Mouse (Mus musculus) small intestine, adult 2 months (tissue): Measurements from ENCODE around the gene Foxf1. TPM values are rescaled to one million over a fixed set of nuclear protein-coding genes. Genes with fewer than 3 reads are reported as not detected.

Experiments used
- H3K27ac ChIP-seq: fragments of 200-500 bp; 2 replicates; pipeline ENCODE4 v1.5.1; 2012; ENCODE audit warnings: low read depth, low read length, control low read depth, inconsistent platforms; ENCODE audit not compliant: insufficient read depth
- H3K27me3 ChIP-seq: fragments of 200-500 bp; 2 replicates; pipeline ENCODE4 v1.6.1; 2012; ENCODE audit warnings: mild to moderate bottlenecking, moderate library complexity, low read length, inconsistent platforms; ENCODE audit not compliant: control insufficient read depth, insufficient read depth
- H3K36me3 ChIP-seq: fragments of 200-500 bp; 2 replicates; pipeline ENCODE4 v1.6.1; 2012; ENCODE audit warnings: mild to moderate bottlenecking, low read length, control low read depth, inconsistent platforms; ENCODE audit not compliant: control insufficient read depth, insufficient read depth
- H3K4me1 ChIP-seq: fragments of 200-500 bp; 2 replicates; pipeline ENCODE4 v1.6.1; 2012; ENCODE audit warnings: low read length, inconsistent platforms, mixed read lengths; ENCODE audit not compliant: control insufficient read depth, insufficient read depth, insufficient read length
- H3K4me3 ChIP-seq: fragments of 200-500 bp; 2 replicates; pipeline ENCODE4 v1.5.1; 2012; ENCODE audit warnings: low read depth, mild to moderate bottlenecking, control low read depth, inconsistent platforms, low read length, moderate library complexity
- CTCF ChIP-seq: fragments of 200-500 bp; IDR thresholded peaks from 2 replicates; pipeline ENCODE4 v1.5.1; 2012; ENCODE audit warnings: low read depth, mild to moderate bottlenecking, control low read depth, inconsistent platforms, low read length, moderate library complexity, mixed read lengths; ENCODE audit not compliant: insufficient replicate concordance, insufficient read length; ENCODE audit errors: extremely low read depth
- POLR2A ChIP-seq: fragments of 200-500 bp; IDR thresholded peaks from 2 replicates; pipeline ENCODE4 v1.6.1; 2012; ENCODE audit warnings: low read depth, mild to moderate bottlenecking, control low read depth, inconsistent platforms, low read length, moderate library complexity
- WGBS: fragments of 180-500 bp; shearing (Covaris S2); methylation state at CpG from one replicate; pipeline ENCODE4 v1.1.7; 2018; 5-methylcytosine and 5-hydroxymethylcytosine counted together
- polyA plus RNA-seq: library from polyadenylated mRNA; depleted of rRNA; stranded (reverse); fragments of >200 nt; gene quantifications from 2 replicates; pipeline ENCODE4 v1.2.3, GENCODE M21; 2012

The Foxf1 gene
- polyA plus RNA-seq, 1 experiment, result 49.6 TPM

DNA sequence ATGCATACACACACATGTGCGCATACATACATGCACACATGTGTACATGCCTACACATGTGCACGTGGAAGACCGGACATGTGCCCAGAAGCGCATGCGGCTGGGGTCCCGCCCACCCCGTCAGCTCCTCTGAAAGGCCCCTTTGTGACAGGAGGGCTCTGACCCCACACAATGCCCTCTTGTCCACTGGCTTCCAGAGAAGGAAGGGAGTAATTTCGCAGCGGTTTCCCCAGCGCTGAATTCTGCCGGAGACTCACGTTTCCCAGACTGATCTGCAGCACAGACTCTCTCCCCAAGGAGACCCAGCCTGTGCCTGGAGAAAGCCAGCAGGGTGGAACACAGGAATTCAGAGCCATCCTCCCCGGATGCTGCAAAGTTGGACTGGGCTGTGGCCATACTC is 20.5 kb upstream of the Foxf1 start:
- no peaks in the 10 kb centered on the region for H3K36me3 ChIP-seq
- TF ChIP-seq CTCF, result no peak
- no peak for TF ChIP-seq POLR2A
- 73% methylated on average over 13 of the region's 13 CpGs for WGBS
- H3K4me1 ChIP-seq, result no peaks in the 10 kb centered on the region
- no peak overlapping the region for H3K27ac ChIP-seq
- no peaks in the 10 kb centered on the region for H3K27me3 ChIP-seq
- no peak overlapping the region for H3K4me3 ChIP-seq

DNA sequence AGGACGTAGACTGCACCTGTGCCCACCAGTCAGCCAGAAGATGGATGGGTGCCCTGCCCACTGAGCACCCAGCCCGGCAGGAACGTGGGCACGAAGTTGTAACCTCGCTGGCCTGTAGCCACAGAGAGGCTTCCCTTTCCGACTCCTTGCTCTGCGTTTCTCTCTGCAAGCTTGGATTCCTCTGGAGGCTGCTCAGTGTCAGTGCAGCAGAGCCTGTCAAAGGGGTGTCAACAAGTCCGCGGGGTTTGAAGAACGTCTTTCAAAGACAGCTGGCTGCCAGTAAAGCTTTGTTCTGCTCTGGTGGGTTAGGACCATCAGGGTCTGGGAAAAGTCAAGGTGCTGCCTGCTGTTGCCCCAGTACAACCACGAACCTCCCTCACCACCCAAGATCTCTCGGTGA is 12.7 kb upstream of the Foxf1 start:
- WGBS, result 11% methylated on average over 12 of the region's 12 CpGs
- Histone ChIP-seq H3K27me3 (peaks cover 33% of the 10 kb centered on the region), H3K27ac (peak overlapping the region; percentile 12), H3K4me1 (no peaks in the 10 kb centered on the region; the same call in 1 of the 2 replicates), H3K4me3 (no peak overlapping the region), H3K36me3 (no peaks in the 10 kb centered on the region)
- TF ChIP-seq POLR2A, result no peak
- no peak for TF ChIP-seq CTCF

DNA sequence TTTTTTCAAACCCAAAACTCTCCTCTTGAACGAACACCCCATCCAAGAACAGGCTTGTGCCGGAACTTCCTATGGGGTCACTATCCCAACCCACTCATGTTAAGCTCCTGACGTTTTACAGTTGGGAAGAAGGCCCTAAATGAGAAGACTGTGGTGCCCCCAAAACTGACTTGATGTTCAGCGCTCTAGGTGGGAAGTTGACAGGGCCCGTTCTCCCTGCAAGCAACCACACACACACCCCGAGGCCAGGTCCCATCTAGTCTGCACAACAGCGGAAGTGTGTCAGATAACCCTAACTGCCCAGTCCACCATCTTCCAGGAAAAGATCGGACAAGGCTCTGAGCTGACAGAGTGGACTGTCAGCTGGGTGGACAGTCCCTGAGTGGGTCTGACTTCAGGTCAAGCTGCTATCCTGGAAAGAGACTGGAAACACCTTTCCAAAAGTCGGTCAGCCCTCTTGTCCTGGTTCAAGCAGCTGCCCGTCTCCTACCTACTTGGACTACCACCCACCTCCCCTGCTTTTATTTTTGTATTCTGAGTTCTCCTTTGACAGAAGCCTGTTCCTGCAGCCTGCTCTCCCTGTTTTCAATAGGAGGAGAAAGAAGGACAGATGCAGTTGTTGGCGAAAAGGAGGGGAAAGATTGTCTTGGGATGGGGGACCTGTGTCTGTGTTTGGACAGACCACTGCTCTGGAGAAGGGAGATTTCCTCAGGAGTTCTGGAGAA is 11.6 kb upstream of the Foxf1 start:
- TF ChIP-seq POLR2A, result no peak
- no peak for TF ChIP-seq CTCF
- no peaks in the 10 kb centered on the region; the same call in 1 of the 2 replicates for H3K4me1 ChIP-seq
- peak overlapping the region; percentile 46; the same call in 1 of the 2 replicates for H3K27ac ChIP-seq
- H3K36me3 ChIP-seq, result no peaks in the 10 kb centered on the region
- peaks cover 33% of the 10 kb centered on the region for H3K27me3 ChIP-seq
- 45% methylated on average over 11 of the region's 11 CpGs for WGBS
- H3K4me3 ChIP-seq, result no peak overlapping the region

DNA sequence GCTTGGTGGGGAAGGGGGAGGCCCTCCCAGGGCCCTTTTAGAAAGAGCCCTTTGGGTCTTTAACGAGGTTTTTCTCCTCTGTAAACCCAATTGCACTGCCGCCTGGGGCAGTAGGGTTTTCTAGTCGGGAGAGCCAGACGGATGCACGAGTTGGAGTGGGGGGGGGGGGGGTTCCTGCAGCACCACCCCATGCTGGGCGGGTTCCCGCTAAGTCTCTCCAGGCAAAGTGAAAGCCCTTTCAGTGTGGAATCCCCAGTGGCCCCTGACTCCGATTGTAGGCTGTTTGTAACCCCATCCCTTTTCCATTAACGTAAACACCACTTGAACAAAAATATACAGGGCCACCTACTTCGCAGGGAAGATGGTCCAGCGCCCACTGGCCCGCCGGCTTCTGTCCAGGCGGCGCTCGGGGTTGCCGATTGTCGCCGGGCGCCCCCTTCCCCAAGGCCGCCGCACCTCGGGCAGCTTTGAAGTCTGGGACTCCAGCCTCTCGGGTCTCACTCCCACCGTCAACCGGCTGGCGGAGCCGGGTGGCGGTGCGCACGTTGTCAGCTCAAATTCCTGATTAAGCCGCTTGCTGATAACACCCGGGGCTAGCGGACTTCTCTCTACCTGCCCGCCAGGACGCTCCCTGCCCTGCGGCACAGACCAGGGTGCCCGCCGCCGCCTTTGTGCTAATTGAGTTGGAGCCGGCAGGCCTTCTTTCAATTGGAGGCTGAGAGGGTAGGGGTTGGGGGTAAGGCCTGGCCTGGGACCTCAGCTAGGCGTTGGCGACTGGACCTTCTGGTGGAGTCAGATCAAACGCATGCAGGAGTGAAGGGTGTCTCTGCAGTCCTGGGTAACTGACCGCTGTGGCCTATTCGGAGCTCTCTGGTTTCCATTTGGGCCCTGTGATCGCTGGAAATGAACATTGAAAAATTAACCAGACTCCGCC is 10.7 kb upstream of the Foxf1 start:
- no peak for TF ChIP-seq POLR2A
- TF ChIP-seq CTCF, result no peak
- peak overlapping the region; percentile 46 for H3K4me3 ChIP-seq
- WGBS, result 4% methylated on average over 48 of the region's 48 CpGs

DNA sequence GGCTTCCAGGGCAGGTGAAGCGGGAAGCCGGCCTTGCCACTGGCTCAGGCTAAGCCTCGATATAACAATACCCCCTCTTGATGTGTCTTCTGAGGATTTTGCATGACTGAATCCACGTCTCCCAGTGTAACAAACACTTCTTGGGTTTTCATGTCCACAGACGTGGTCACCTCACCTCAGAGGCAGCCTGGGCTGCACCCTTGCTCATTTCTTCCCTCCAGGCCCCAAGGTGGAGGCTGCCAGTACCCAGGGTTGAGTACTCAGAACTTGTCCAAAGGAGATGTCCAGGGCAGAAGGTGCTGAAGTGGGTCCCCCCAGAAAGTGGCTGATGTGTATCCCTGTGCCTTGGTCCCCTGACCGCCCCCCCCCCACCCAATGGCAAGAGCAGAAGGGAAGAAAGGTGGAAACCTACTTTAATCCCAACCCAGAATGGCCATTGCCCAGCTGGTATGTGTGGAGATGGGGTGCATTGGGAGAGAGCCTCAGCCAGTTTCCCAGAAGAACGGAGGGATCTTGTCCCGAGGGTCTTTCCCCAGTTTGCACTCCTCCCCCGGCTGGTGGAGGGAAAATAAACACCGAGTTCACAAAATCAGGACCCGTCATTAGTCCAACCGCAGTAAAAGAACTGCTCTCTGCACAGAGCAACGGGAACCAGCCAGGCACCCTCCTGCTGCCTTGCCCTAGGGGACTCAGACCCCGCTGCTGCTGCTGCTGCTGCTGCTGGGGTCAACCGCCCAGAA is 9.9 kb upstream of the Foxf1 start:
- WGBS, result 12% methylated on average over 15 of the region's 15 CpGs
- no peaks in the 10 kb centered on the region; the same call in 1 of the 2 replicates for H3K4me1 ChIP-seq
- no peaks in the 10 kb centered on the region for H3K36me3 ChIP-seq
- peak overlapping the region; percentile 50 for H3K27ac ChIP-seq
- H3K27me3 ChIP-seq, result peaks cover 36% of the 10 kb centered on the region
- H3K4me3 ChIP-seq, result peak overlapping the region; percentile 46; the same call in 1 of the 2 replicates
- no peak for TF ChIP-seq POLR2A
- no peak for TF ChIP-seq CTCF

More for the DNA sequence above, 10.7 kb upstream of the Foxf1 start:
- no peaks in the 10 kb centered on the region for H3K36me3 ChIP-seq
- H3K4me1 ChIP-seq, result no peaks in the 10 kb centered on the region; the same call in 1 of the 2 replicates
- peaks cover 33% of the 10 kb centered on the region for H3K27me3 ChIP-seq
- H3K27ac ChIP-seq, result peak overlapping the region; percentile 50

DNA sequence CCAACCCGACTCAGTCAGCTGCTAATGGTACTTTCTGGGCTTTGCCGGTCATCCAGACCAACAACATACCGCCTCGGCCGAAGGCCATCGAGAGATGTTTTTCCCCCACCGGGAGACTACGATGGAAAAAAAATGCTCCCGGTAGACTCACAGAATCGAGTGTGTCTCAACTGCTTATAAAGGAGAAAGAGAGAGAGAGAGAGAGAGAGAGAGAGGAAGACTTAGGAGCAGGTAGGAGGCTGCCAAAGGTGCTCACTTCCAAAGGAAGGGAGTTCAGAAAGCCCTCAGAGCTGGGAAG is 9.4 kb upstream of the Foxf1 start:
- peak overlapping the region; percentile 26; the same call in 1 of the 2 replicates for H3K4me3 ChIP-seq
- TF ChIP-seq POLR2A (no peak), CTCF (no peak)
- no peaks in the 10 kb centered on the region; the same call in 1 of the 2 replicates for H3K4me1 ChIP-seq
- peak overlapping the region; percentile 50 for H3K27ac ChIP-seq
- H3K27me3 ChIP-seq, result peaks cover 41% of the 10 kb centered on the region
- WGBS, result 9% methylated on average over 10 of the region's 10 CpGs
- no peaks in the 10 kb centered on the region for H3K36me3 ChIP-seq
